Mouse (Mus musculus): ENCODE measurements around the gene Gm7168. TPM values are rescaled to one million over a fixed set of nuclear protein-coding genes. Genes with fewer than 3 reads are reported as not detected.
"Not testable (repeated sequence)": the region's sequence is repeated elsewhere in the genome, so short reads cannot be mapped to it uniquely, and the experiment has no call there.

Gm7168 gene
- not detected in 2 replicates for polyA plus RNA-seq (2016; fragmentation: Nextera tagmentation; extraction: Ambion mirVana)

- 90% methylated on average over 1 of the region's 2 CpGs for WGBS
- H3K36me3 ChIP-seq; H3K9ac ChIP-seq; H3K27ac ChIP-seq (ENCODE audit: poor library complexity, severe bottlenecking); H3K4me1 ChIP-seq (replicated peaks); H3K4me3 ChIP-seq; H3K4me2 ChIP-seq; ATAC-seq (ENCODE audit: insufficient number of reproducible peaks, low FRiP score); H3K9me3 ChIP-seq (replicated peaks); H3K27me3 ChIP-seq (replicated peaks): not testable (repeated sequence)
Measured at GRCm38 (mm10) chr17:13948073-13948472, at the start of gene Gm7168. TSS of gene Gm7168 (plus strand) at chr17:13948373.

GRCm38 (mm10) chr17:13898838-13899237 lies 49.3 kb upstream of the Gm7168 start:
- H3K4me2 ChIP-seq, result no peak overlapping the region
- 58% methylated on average over 17 of the region's 17 CpGs for WGBS
- ATAC-seq (ENCODE audit: insufficient number of reproducible peaks, low FRiP score), result no peak
- no peak overlapping the region for H3K9ac ChIP-seq
- H3K9me3 ChIP-seq (replicated peaks), result no peaks in the 10 kb centered on the region
- H3K4me1 ChIP-seq (replicated peaks), result peaks cover 9% of the 10 kb centered on the region
- H3K27me3 ChIP-seq (replicated peaks), result no peaks in the 10 kb centered on the region
- peaks cover 59% of the 10 kb centered on the region for H3K36me3 ChIP-seq
- H3K27ac ChIP-seq (ENCODE audit: poor library complexity, severe bottlenecking), result no peak overlapping the region
- no peak overlapping the region for H3K4me3 ChIP-seq

GRCm38 (mm10) chr17:13899241-13899640 lies 48.9 kb upstream of the Gm7168 start:
- Histone ChIP-seq H3K9ac (no peak overlapping the region), H3K4me3 (no peak overlapping the region), H3K9me3 (replicated peaks) (no peaks in the 10 kb centered on the region), H3K36me3 (peaks cover 63% of the 10 kb centered on the region), H3K4me2 (no peak overlapping the region), H3K27me3 (replicated peaks) (no peaks in the 10 kb centered on the region), H3K27ac (ENCODE audit: poor library complexity, severe bottlenecking) (no peak overlapping the region), H3K4me1 (replicated peaks) (peaks cover 9% of the 10 kb centered on the region)
- ATAC-seq (ENCODE audit: insufficient number of reproducible peaks, low FRiP score), result no peak
- WGBS, result 79% methylated on average over 7 of the region's 7 CpGs

- Histone ChIP-seq H3K9ac (no peak overlapping the region), H3K36me3 (peaks cover 54% of the 10 kb centered on the region)
- no peak for ATAC-seq (ENCODE audit: insufficient number of reproducible peaks, low FRiP score)
Measured at GRCm38 (mm10) chr17:13903793-13904192, 44.4 kb upstream of the Gm7168 start.

GRCm38 (mm10) chr17:13907082-13907481 lies 41.1 kb upstream of the Gm7168 start:
- Histone ChIP-seq H3K36me3 (peaks cover 30% of the 10 kb centered on the region), H3K27me3 (replicated peaks) (no peaks in the 10 kb centered on the region), H3K4me3 (no peak overlapping the region), H3K9me3 (replicated peaks) (no peaks in the 10 kb centered on the region), H3K4me1 (replicated peaks) (peaks cover 7% of the 10 kb centered on the region), H3K27ac (ENCODE audit: poor library complexity, severe bottlenecking) (no peak overlapping the region), H3K9ac (no peak overlapping the region), H3K4me2 (no peak overlapping the region)
- 73% methylated on average over 5 of the region's 5 CpGs for WGBS
- ATAC-seq (ENCODE audit: insufficient number of reproducible peaks, low FRiP score), result no peak

More at GRCm38 (mm10) chr17:13903793-13904192, 44.4 kb upstream of the Gm7168 start:
- 87% methylated on average over 8 of the region's 8 CpGs for WGBS
- Histone ChIP-seq H3K4me3 (no peak overlapping the region), H3K27me3 (replicated peaks) (no peaks in the 10 kb centered on the region), H3K4me2 (no peak overlapping the region), H3K4me1 (replicated peaks) (peaks cover 13% of the 10 kb centered on the region), H3K9me3 (replicated peaks) (no peaks in the 10 kb centered on the region), H3K27ac (ENCODE audit: poor library complexity, severe bottlenecking) (no peak overlapping the region)

GRCm38 (mm10) chr17:13907681-13908080 lies 40.5 kb upstream of the Gm7168 start:
- Histone ChIP-seq H3K4me2 (no peak overlapping the region), H3K9ac (no peak overlapping the region), H3K27ac (ENCODE audit: poor library complexity, severe bottlenecking) (no peak overlapping the region), H3K27me3 (replicated peaks) (no peaks in the 10 kb centered on the region), H3K9me3 (replicated peaks) (no peaks in the 10 kb centered on the region), H3K4me3 (no peak overlapping the region), H3K36me3 (peaks cover 26% of the 10 kb centered on the region), H3K4me1 (replicated peaks) (peaks cover 7% of the 10 kb centered on the region)
- WGBS, result 78% methylated on average over 1 of the region's 1 CpGs
- no peak for ATAC-seq (ENCODE audit: insufficient number of reproducible peaks, low FRiP score)

- no peak overlapping the region for H3K4me3 ChIP-seq
- no peaks in the 10 kb centered on the region for H3K36me3 ChIP-seq
- H3K9ac ChIP-seq, result no peak overlapping the region
- H3K4me2 ChIP-seq, result no peak overlapping the region
- no peak for ATAC-seq (ENCODE audit: insufficient number of reproducible peaks, low FRiP score)
- no peaks in the 10 kb centered on the region for H3K4me1 ChIP-seq (replicated peaks)
- H3K9me3 ChIP-seq (replicated peaks), result no peaks in the 10 kb centered on the region
- 76% methylated on average over 4 of the region's 4 CpGs for WGBS
- no peak overlapping the region for H3K27ac ChIP-seq (ENCODE audit: poor library complexity, severe bottlenecking)
- no peaks in the 10 kb centered on the region for H3K27me3 ChIP-seq (replicated peaks)
Measured at GRCm38 (mm10) chr17:13913951-13914350, 34.2 kb upstream of the Gm7168 start.

- ATAC-seq (ENCODE audit: insufficient number of reproducible peaks, low FRiP score), result no peak
- Histone ChIP-seq H3K4me2 (no peak overlapping the region), H3K36me3 (no peaks in the 10 kb centered on the region), H3K9ac (no peak overlapping the region), H3K27ac (ENCODE audit: poor library complexity, severe bottlenecking) (no peak overlapping the region), H3K27me3 (replicated peaks) (no peaks in the 10 kb centered on the region), H3K4me3 (no peak overlapping the region), H3K9me3 (replicated peaks) (no peaks in the 10 kb centered on the region), H3K4me1 (replicated peaks) (no peaks in the 10 kb centered on the region)
- 74% methylated on average over 4 of the region's 4 CpGs for WGBS
Measured at GRCm38 (mm10) chr17:13914531-13914930, 33.6 kb upstream of the Gm7168 start.

GRCm38 (mm10) chr17:13920771-13921170 lies 27.4 kb upstream of the Gm7168 start:
- Histone ChIP-seq H3K9ac (no peak overlapping the region), H3K4me2 (no peak overlapping the region), H3K9me3 (replicated peaks) (no peaks in the 10 kb centered on the region), H3K27ac (ENCODE audit: poor library complexity, severe bottlenecking) (no peak overlapping the region), H3K36me3 (no peaks in the 10 kb centered on the region), H3K27me3 (replicated peaks) (no peaks in the 10 kb centered on the region), H3K4me3 (no peak overlapping the region), H3K4me1 (replicated peaks) (peaks cover 13% of the 10 kb centered on the region)
- WGBS, result 56% methylated on average over 2 of the region's 2 CpGs
- no peak for ATAC-seq (ENCODE audit: insufficient number of reproducible peaks, low FRiP score)

GRCm38 (mm10) chr17:13923418-13923817 lies 24.8 kb upstream of the Gm7168 start:
- 43% methylated on average over 2 of the region's 2 CpGs for WGBS
- no peak overlapping the region for H3K27ac ChIP-seq (ENCODE audit: poor library complexity, severe bottlenecking)
- no peak for ATAC-seq (ENCODE audit: insufficient number of reproducible peaks, low FRiP score)
- H3K27me3 ChIP-seq (replicated peaks), result no peaks in the 10 kb centered on the region
- no peaks in the 10 kb centered on the region for H3K36me3 ChIP-seq
- no peaks in the 10 kb centered on the region for H3K9me3 ChIP-seq (replicated peaks)
- H3K9ac ChIP-seq, result no peak overlapping the region
- peaks cover 13% of the 10 kb centered on the region for H3K4me1 ChIP-seq (replicated peaks)
- H3K4me2 ChIP-seq, result no peak overlapping the region
- no peak overlapping the region for H3K4me3 ChIP-seq

- ATAC-seq (ENCODE audit: insufficient number of reproducible peaks, low FRiP score), result peak; percentile 71; the same call in 1 of the 2 replicates
- H3K27ac ChIP-seq (ENCODE audit: poor library complexity, severe bottlenecking), result no peak overlapping the region
- no peaks in the 10 kb centered on the region for H3K9me3 ChIP-seq (replicated peaks)
- no peak overlapping the region for H3K9ac ChIP-seq
- no peak overlapping the region for H3K4me3 ChIP-seq
- 78% methylated on average over 2 of the region's 2 CpGs for WGBS
- no peak overlapping the region for H3K4me2 ChIP-seq
- no peaks in the 10 kb centered on the region for H3K27me3 ChIP-seq (replicated peaks)
- peaks cover 13% of the 10 kb centered on the region for H3K4me1 ChIP-seq (replicated peaks)
- H3K36me3 ChIP-seq, result no peaks in the 10 kb centered on the region
Measured at GRCm38 (mm10) chr17:13924588-13924987, 23.6 kb upstream of the Gm7168 start.

- 53% methylated on average over 3 of the region's 3 CpGs for WGBS
- ATAC-seq (ENCODE audit: insufficient number of reproducible peaks, low FRiP score), result no peak
Measured at GRCm38 (mm10) chr17:13925931-13926330, 22.2 kb upstream of the Gm7168 start.

More at GRCm38 (mm10) chr17:13925931-13926330, 22.2 kb upstream of the Gm7168 start:
- Histone ChIP-seq H3K4me1 (replicated peaks) (peaks cover 6% of the 10 kb centered on the region), H3K27ac (ENCODE audit: poor library complexity, severe bottlenecking) (no peak overlapping the region), H3K4me2 (no peak overlapping the region), H3K36me3 (no peaks in the 10 kb centered on the region), H3K4me3 (no peak overlapping the region), H3K27me3 (replicated peaks) (no peaks in the 10 kb centered on the region), H3K9ac (no peak overlapping the region), H3K9me3 (replicated peaks) (no peaks in the 10 kb centered on the region)
